Mouse (Mus musculus) kidney, adult 9 months (tissue): ENCODE results near the gene Saa3.
A peak's percentile ranks its signal among the peaks of the same experiment; 100 is the strongest.
"Not testable (repeated sequence)": the region's sequence is repeated elsewhere in the genome, so short reads cannot be mapped to it uniquely, and the experiment has no call there.

Experiments
- DNase-seq: peaks from one replicate; pipeline ENCODE4 v3.0.0; 2022

The Saa3 gene

DNA sequence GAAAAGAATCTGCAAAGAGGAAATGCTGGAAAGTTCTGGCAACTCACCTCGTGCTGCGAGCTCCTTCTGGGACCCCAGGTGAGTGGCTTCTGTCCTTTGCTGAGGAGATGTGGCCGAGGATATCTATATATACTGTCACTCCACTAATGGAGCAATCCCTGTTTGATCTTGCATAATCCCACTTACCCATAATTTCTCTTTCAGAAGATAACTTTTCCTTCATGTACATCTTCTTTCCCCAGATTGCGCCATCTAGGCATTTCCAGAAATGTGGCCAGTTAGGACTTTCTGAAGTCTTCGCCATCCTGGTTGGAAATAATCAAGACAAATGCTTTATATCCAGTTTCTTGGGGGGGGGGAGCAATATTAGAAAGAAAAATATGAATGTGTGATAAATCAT is at the start of gene Saa3:
Gene Saa3, minus strand, starts transcription at position 101 of the 400 bp plus-strand sequence.
- DNase-seq = no peak

DNA sequence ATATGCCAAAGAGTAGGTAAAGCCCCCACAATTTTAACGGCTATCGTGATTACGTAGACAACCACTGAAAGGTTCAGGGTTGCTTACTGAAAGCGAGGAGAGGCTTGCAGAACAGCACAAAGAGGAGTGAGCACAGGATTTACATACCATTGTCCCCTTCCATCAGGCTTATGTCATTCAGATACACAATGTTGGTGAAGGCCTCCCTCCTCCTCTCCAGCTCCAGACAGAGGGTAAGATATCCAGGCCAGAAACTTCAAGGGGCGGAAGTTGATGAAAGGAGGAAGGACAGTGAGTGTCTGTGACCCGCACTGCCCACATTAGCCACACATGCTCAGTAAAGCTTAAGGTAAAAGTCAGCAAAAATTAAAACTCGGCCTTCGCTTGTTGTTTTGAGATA is 49.2 kb upstream of the Saa3 start:
- no peak for DNase-seq

DNA sequence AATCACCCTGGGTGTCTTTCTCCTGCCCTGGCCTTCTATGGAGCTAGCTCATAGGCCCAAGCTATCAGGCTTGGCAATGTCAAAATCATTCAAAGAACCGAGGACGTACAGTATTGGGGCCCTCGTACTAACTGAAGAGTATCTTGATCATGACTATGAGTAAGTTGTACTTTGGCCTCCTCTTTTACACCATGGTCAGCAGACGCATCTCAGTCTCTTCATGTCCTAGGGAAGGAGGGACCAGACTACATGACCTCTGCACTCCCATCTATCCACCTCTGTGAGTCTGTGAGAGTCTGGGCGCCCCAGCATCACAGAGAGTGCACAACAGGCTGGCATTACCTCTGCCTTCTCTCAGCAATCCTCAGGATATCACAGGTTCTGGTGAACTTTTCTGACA is 47.1 kb upstream of the Saa3 start:
- DNase-seq = no peak

DNA sequence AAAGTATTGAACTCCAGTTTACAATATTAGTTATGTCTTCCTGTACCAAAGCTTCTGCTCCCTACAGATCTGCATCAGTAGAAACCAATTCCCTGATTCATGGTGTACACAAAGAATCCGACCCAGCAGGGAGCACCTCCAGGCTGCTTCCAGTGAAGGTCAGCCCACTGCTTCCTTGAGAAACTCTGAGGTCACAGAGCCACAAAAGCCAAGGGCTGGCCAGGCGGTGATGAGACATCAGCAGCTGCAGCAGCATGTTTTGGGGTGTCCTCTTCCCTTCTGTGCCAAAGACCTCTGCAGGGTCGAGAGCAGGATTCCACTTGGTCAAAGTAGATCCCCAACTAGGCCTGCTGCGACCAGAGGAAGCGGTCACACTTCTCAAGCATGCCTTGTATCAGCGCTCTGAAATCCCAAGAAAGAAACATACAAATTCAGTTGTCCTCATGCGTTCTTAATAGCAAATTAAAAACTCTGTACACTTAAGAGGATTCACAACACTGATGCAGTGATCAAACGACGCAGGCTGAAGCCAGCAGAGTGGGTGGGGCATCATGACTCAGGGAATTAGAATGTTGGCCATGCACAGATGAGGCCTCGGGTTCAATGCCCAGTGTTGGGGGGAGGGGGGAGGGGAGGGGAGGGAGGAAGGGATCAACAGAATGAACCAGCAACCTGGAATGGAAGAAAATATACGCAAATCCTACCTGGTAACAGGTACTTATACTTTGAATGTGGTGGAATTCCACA is 45.7 kb upstream of the Saa3 start:
- DNase-seq = no peak

- DNase-seq = no peak
Observed at GRCm38 (mm10) chr7:46751490-46751889, 36.0 kb upstream of the Saa3 start, which contains the start of gene Saa2. Gene Saa2 (plus strand): TSS chr7:46751790.

- no peak for DNase-seq
Observed at GRCm38 (mm10) chr7:46748459-46748858, 33.0 kb upstream of the Saa3 start.

- DNase-seq = no peak
Observed at GRCm38 (mm10) chr7:46746381-46746780, 30.9 kb upstream of the Saa3 start.

GRCm38 (mm10) chr7:46745816-46746215 is 30.3 kb upstream of the Saa3 start:
- no peak for DNase-seq

DNA sequence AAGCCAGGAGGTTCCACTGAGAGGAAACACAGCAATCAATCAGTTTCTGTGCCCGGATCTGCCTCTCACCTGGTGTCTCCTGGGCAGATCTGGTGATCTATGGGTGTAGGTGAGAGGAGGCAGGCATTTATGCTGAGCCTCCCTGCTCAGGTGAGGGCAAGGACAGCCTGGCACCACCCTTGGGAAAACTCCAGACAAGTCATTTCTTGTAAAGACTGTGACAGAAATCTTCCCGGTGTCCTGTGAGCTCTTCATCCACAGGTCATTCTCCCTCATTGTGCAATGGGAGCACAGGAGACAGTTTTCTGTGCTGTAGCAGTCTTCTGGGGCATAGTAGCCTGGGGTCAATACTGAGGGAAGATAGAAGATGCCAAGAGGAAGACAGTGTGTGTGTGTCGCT is 27.4 kb upstream of the Saa3 start, which contains the start of gene Saa1:
Gene Saa1, minus strand, starts transcription at position 101 of the 400 bp plus-strand sequence.
- DNase-seq = not testable (repeated sequence)

GRCm38 (mm10) chr7:46740041-46740440 is 24.5 kb upstream of the Saa3 start:
- not testable (repeated sequence) for DNase-seq

DNA sequence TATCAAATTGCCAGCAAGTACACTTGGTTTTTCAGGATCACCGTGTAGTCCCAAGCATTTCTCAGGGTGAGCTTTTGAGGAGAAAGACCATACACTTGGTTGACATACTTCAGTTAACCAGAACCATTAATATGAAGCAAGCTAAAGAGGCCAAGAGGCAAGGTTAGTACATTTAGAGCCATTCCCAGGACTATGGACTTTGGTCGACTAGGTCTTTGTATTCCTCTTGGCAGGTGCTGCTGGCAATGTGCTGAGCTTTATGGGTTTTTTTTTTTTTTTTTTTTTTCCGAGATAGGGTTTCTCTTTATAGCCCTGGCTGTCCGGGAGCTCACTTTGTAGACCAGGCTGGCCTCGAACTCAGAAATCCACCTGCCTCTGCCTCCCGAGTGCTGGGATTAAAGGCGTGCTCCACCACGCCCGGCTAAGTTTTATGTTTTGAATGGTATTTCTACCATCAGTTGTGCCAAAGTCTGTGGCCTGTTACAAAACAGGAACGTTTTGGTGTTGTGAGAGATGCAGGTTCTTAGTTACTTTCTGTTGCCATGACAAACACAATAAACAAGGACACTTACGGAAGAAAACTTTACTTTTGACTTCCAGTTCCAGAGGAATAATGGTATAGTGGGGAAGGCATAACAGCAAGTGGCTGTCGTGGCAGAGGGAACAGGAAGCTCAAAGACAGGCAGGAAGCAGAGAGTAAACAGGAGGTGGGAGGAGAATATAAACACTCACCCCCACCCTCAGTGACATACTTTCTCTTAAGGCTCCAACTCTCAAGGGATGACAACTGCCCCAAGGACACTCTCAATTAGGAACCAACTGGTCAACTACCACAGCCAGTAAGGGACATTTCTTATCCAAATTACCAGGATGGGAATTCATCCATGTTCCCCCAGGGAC is 23.3 kb upstream of the Saa3 start:
- DNase-seq = peak; percentile 84

DNA sequence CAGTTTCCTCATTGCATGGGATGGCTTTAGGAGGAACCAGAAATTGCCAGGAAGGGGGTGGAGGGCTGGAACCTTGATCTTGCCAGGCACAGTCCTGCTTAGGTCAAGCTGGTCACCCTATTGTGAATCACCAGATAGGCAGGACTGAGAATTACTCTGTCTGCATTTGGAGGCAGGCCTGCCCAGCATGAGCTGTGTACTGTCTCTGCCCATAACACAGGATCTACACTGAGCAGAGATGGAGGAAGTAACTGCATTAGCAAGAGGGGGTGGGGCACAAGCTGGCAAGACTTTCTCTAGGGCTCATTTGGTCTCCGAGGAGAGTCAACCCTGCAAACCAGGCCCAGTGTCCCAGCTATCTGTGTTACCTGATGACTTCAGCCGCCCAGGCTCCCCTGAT is 19.5 kb upstream of the Saa3 start:
- DNase-seq = no peak

DNA sequence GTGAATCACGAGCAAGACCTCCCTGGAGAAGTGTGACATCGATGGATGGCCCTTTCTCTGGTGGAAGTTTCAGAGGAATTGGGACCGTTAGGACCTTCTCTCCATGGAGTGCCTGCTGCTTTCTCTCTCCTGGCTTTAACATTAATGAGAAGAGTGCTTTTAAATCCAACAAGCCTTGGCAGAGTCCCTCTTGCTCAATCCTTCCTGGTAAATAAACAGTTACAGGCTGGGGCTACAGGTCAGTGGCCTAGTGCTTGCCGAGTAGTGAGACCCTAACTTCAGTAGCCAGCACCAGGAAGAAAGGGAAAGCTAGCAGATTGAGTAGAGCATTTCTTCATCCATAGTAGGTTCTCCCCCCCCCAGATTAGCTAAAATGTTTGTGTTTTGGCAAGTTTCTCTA is 17.0 kb upstream of the Saa3 start, which contains the start of gene Saa4:
Gene Saa4, minus strand, starts transcription at position 146 of the 400 bp plus-strand sequence.
- DNase-seq = no peak

GRCm38 (mm10) chr7:46727584-46727983 is 12.1 kb upstream of the Saa3 start:
- no peak for DNase-seq

DNA sequence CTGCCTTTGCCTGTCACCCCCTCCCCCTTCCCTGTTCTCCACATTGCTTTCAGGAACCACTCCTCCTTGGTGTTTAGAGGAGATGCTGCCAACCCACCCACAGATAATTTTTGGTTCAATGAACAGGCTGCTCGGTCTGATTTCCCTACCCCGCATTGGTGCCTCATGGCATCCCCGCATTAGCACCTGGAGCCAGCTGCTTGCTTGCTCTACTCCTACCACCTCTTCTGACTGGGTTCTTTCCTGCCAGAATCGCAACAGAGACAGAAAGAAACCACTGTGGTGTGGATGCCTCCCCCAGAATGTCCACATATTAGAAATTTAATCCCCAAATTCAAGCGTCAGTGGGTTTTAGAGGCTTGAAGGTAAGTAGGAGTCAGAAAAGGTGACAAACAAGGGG is 8.9 kb upstream of the Saa3 start:
- no peak for DNase-seq

DNA sequence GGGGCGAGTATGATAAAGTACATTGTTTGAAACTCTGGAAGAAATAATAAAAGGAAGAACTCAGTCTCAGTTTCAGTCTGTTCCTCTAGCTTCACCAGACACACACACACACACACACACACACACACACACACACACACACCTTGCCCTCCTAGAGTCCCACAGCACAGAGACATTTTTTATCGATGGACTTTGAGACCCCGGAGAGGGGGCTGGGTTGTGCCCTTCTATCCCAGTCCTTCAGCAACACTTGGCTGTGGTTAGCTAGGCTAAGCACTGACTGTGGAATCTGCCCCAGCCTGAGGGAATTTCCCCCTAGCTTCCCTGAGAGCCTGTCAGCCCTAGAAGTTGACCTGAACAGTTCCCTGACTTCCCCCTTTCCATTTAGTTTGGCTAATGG is 8.3 kb upstream of the Saa3 start:
- peak; percentile 70 for DNase-seq

GRCm38 (mm10) chr7:46723354-46723753 is 7.9 kb upstream of the Saa3 start:
- no peak for DNase-seq

DNA sequence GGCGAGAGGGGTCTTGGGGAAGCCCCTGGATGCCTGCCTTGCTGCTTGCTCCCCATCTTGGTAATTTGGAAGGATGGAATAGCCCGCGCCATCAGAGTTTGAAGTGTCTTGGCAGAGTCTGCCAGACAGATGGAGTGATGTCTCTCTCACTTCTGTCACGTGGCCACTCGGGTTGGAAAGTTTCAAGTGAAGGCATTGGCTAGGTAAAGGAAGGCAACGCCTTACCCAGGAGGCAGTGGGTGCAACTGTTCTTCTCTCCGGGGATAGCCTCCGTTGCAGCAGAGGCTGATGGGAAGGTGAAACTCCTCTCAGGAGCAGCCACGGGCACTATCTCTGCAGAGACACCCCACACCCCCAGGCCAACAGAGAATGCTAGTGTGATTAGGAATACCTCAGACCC is 5.0 kb upstream of the Saa3 start:
- DNase-seq = no peak

- no peak for DNase-seq
Observed at GRCm38 (mm10) chr7:46719526-46719925, 4.0 kb upstream of the Saa3 start.

GRCm38 (mm10) chr7:46718591-46719270 is 3.2 kb upstream of the Saa3 start:
- DNase-seq = no peak

- peak; percentile 48 for DNase-seq
Observed at GRCm38 (mm10) chr7:46716897-46717296, 1.4 kb upstream of the Saa3 start.

DNA sequence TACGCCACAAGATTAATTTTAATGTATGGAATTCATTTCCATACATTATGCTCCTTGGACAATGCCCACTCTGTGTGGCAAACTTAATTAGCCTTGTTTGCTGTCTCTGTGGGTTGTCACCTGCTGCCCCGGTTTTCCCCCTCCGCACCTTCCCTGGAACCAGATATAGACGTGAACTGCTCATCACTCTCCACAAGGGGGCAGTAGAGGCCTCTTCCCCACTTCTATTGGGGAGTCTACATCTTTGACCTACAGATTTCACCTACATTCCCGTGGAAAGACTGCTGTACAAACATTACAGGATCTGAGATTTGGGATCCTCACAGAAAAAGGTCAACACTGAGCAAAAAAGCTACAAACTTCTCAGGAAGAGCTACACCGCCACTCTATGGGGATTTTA is 982 bp downstream of the Saa3 start:
- peak; percentile 61 for DNase-seq

GRCm38 (mm10) chr7:46712250-46712649 is 3.2 kb downstream of the Saa3 start:
- no peak for DNase-seq
